Mouse (Mus musculus) frontal cortex, adult 2 months (tissue): ENCODE measurements around the gene Spag4. TPM values are rescaled to one million over a fixed set of nuclear protein-coding genes. Genes with fewer than 3 reads are reported as not detected.
"Not testable (repeated sequence)": the region's sequence is repeated elsewhere in the genome, so short reads cannot be mapped to it uniquely, and the experiment has no call there.

ENCODE experiments used
- DNase-seq, 2 experiments: peaks; one replicate each; pipeline ENCODE4 v3.0.0; 2022; ENCODE audit warnings: low spot score in 1 of 2; ENCODE audit errors: extremely low spot score in 1 of 2
- polyA plus RNA-seq: library from polyadenylated mRNA; depleted of rRNA; stranded (reverse); fragments of >200 nt; gene quantifications from 2 replicates; pipeline ENCODE4 v1.2.3, GENCODE M21; 2012; rRNA removed

Gene Spag4
- polyA plus RNA-seq, 1 experiment = 4.9 TPM

- DNase-seq = no peak
Observed at GRCm38 (mm10) chr2:156091926-156092325, 27.0 kb downstream of the Spag4 start.

- DNase-seq = peak in 1 of 2 experiments; percentile 39
Observed at GRCm38 (mm10) chr2:156110627-156111357, 45.8 kb downstream of the Spag4 start.

- DNase-seq = peak; percentile 63 to 91
Observed at GRCm38 (mm10) chr2:156111358-156112079, 46.5 kb downstream of the Spag4 start, which contains the start of the genes Cpne1 and Rbm12. TSS of gene Cpne1 (minus strand) at chr2:156111965. TSS of gene Rbm12 (minus strand) at chr2:156111978.

- DNase-seq = not testable (repeated sequence)
Observed at GRCm38 (mm10) chr2:156112080-156112423, 47.1 kb downstream of the Spag4 start.

GRCm38 (mm10) chr2:156119566-156119965 lies 54.6 kb downstream of the Spag4 start:
- DNase-seq = no peak

Other genes with a start within 250 kb of the Spag4 start
- gene BC029722, start 245.7 kb upstream of the Spag4 start, polyA plus RNA-seq = 81.7 and 83.7 TPM in 2 replicates
- gene Eif6, start 238.2 kb upstream of the Spag4 start, polyA plus RNA-seq = 69.1 and 75.1 TPM in 2 replicates
- not detected in 2 replicates for gene Fam83c, start 230.3 kb upstream of the Spag4 start, polyA plus RNA-seq
- gene Uqcc1, start 134.9 kb upstream of the Spag4 start, polyA plus RNA-seq = 58.4 and 65.8 TPM in 2 replicates
- not detected in 2 replicates for gene Gm15557, start 124.4 kb upstream of the Spag4 start, polyA plus RNA-seq
- gene Gdf5, start 119.8 kb upstream of the Spag4 start, polyA plus RNA-seq = 0.08 and 0.24 TPM in 2 replicates
- gene Cep250, start 108.7 kb upstream of the Spag4 start, polyA plus RNA-seq = 18.1 and 18.4 TPM in 2 replicates
- 3.3 and 4.6 TPM in 2 replicates for gene 6430550D23Rik, start 57.2 kb upstream of the Spag4 start, polyA plus RNA-seq
- 317 TPM in 2 replicates for gene Ergic3, start 57.1 kb upstream of the Spag4 start, polyA plus RNA-seq
- gene Fer1l4, start 12.2 kb upstream of the Spag4 start, polyA plus RNA-seq = 0.08 TPM in 2 replicates
- gene Cpne1, start 46.8 kb downstream of the Spag4 start, polyA plus RNA-seq = 54.7 and 55.7 TPM in 2 replicates
- 11.2 and 11.6 TPM in 2 replicates for gene Rbm12, start 46.8 kb downstream of the Spag4 start, polyA plus RNA-seq
- gene Gm28036, start 61.9 kb downstream of the Spag4 start, polyA plus RNA-seq = 4.3 and 5.5 TPM in 2 replicates
- gene Romo1, start 78.9 kb downstream of the Spag4 start, polyA plus RNA-seq = 272 and 376 TPM in 2 replicates
- gene Nfs1, start 79.0 kb downstream of the Spag4 start, polyA plus RNA-seq = 55.0 and 56.2 TPM in 2 replicates
- gene Rbm39, start 115.1 kb downstream of the Spag4 start, polyA plus RNA-seq = 169 and 203 TPM in 2 replicates
- 29.7 and 34.2 TPM in 2 replicates for gene Phf20, start 131.3 kb downstream of the Spag4 start, polyA plus RNA-seq
- gene Cnbd2, start 247.1 kb downstream of the Spag4 start, polyA plus RNA-seq = 7.8 and 8.9 TPM in 2 replicates
- gene Scand1, start 247.5 kb downstream of the Spag4 start, polyA plus RNA-seq = 78.0 and 85.3 TPM in 2 replicates